Mouse (Mus musculus): ENCODE data around the gene Pltp. TPM values are rescaled to one million over a fixed set of nuclear protein-coding genes. Genes with fewer than 3 reads are reported as not detected.
A peak's percentile ranks its signal among the peaks of the same experiment; 100 is the strongest.
"Not testable (repeated sequence)": the region's sequence is repeated elsewhere in the genome, so short reads cannot be mapped to it uniquely, and the experiment has no call there.

The Pltp gene
- polyA plus RNA-seq, 1 experiment from 2014 or later: 78.1 TPM

GRCm38 (mm10) chr2:164857842-164858553, 487 bp upstream of the Pltp start:
- Histone ChIP-seq H3K9me3 (no peaks in the 10 kb centered on the region), H3K27me3 (ENCODE audit: insufficient read depth, poor library complexity, severe bottlenecking) (peaks cover 59% of the 10 kb centered on the region), H3K4me1 (replicated peaks) (peaks cover 62% of the 10 kb centered on the region), H3K27ac (peak overlapping the region; percentile 85), H3K4me3 (peak overlapping the region; percentile 66), H3K36me3 (no peaks in the 10 kb centered on the region)
- no peak for DNase-seq (ENCODE audit: low spot score)
- 2% methylated on average over 19 of the region's 19 CpGs for WGBS

GRCm38 (mm10) chr2:164856309-164857100, 1.0 kb downstream of the Pltp start:
- Histone ChIP-seq H3K36me3 (peaks cover 14% of the 10 kb centered on the region), H3K4me3 (peak overlapping the region; percentile 66), H3K27ac (peak overlapping the region; percentile 85), H3K27me3 (ENCODE audit: insufficient read depth, poor library complexity, severe bottlenecking) (peaks cover 59% of the 10 kb centered on the region), H3K9me3 (no peaks in the 10 kb centered on the region), H3K4me1 (replicated peaks) (peaks cover 53% of the 10 kb centered on the region)
- WGBS: under 1% methylated on average over 42 of the region's 42 CpGs
- peak; percentile 44 for DNase-seq (ENCODE audit: low spot score)

- not testable (repeated sequence) for H3K9me3 ChIP-seq; DNase-seq (ENCODE audit: low spot score); H3K27ac ChIP-seq
- H3K27me3 ChIP-seq (ENCODE audit: insufficient read depth, poor library complexity, severe bottlenecking): peaks cover 59% of the 10 kb centered on the region
- 0 out of 2 replicates have a peak overlapping the region, but pooled peaks have one; percentile 66 for H3K4me3 ChIP-seq
- H3K4me1 ChIP-seq (replicated peaks): peaks cover 52% of the 10 kb centered on the region
- peaks cover 23% of the 10 kb centered on the region for H3K36me3 ChIP-seq
- 79% methylated on average over 5 of the region's 5 CpGs for WGBS
Measured at GRCm38 (mm10) chr2:164855572-164855971, 1.9 kb downstream of the Pltp start.

- Histone ChIP-seq H3K27me3 (ENCODE audit: insufficient read depth, poor library complexity, severe bottlenecking) (peaks cover 13% of the 10 kb centered on the region; the same call in 1 of the 2 replicates), H3K36me3 (peaks cover 47% of the 10 kb centered on the region), H3K9me3 (no peaks in the 10 kb centered on the region), H3K4me1 (replicated peaks) (peaks cover 6% of the 10 kb centered on the region), H3K4me3 (no peak overlapping the region), H3K27ac (no peak overlapping the region)
- DNase-seq (ENCODE audit: low spot score): no peak
- WGBS: 91% methylated on average over 8 of the region's 8 CpGs
Measured at GRCm38 (mm10) chr2:164850061-164850460, 7.5 kb downstream of the Pltp start.

GRCm38 (mm10) chr2:164845782-164846181, 11.7 kb downstream of the Pltp start:
- Histone ChIP-seq H3K4me1 (replicated peaks) (no peaks in the 10 kb centered on the region), H3K27ac (no peak overlapping the region), H3K36me3 (peaks cover 58% of the 10 kb centered on the region), H3K9me3 (no peaks in the 10 kb centered on the region), H3K27me3 (ENCODE audit: insufficient read depth, poor library complexity, severe bottlenecking) (no peaks in the 10 kb centered on the region), H3K4me3 (no peak overlapping the region)
- no peak for DNase-seq (ENCODE audit: low spot score)
- 54% methylated on average over 3 of the region's 3 CpGs for WGBS

GRCm38 (mm10) chr2:164835164-164835563, 22.3 kb downstream of the Pltp start:
- H3K27me3 ChIP-seq (ENCODE audit: insufficient read depth, poor library complexity, severe bottlenecking): no peaks in the 10 kb centered on the region
- H3K27ac ChIP-seq: no peak overlapping the region
- WGBS: 93% methylated on average over 4 of the region's 4 CpGs
- no peaks in the 10 kb centered on the region for H3K9me3 ChIP-seq
- peak overlapping the region; percentile 81; the same call in 1 of the 2 replicates for H3K4me3 ChIP-seq
- DNase-seq (ENCODE audit: low spot score): no peak
- H3K36me3 ChIP-seq: peaks cover 48% of the 10 kb centered on the region
- H3K4me1 ChIP-seq (replicated peaks): peaks cover 31% of the 10 kb centered on the region

- Histone ChIP-seq H3K27me3 (ENCODE audit: insufficient read depth, poor library complexity, severe bottlenecking) (no peaks in the 10 kb centered on the region), H3K36me3 (peaks cover 41% of the 10 kb centered on the region), H3K4me1 (replicated peaks) (peaks cover 31% of the 10 kb centered on the region), H3K9me3 (no peaks in the 10 kb centered on the region), H3K4me3 (peak overlapping the region; percentile 81), H3K27ac (peak overlapping the region; percentile 92)
- 49% methylated on average over 8 of the region's 8 CpGs for WGBS
- no peak for DNase-seq (ENCODE audit: low spot score)
Measured at GRCm38 (mm10) chr2:164834531-164834930, 23.0 kb downstream of the Pltp start.

GRCm38 (mm10) chr2:164833314-164833959, 24.1 kb downstream of the Pltp start, which contains the start of gene Neurl2:
Gene Neurl2 (minus strand): TSS chr2:164833456.
- Histone ChIP-seq H3K4me3 (peak within 1 kb of the TSS; percentile 81), H3K36me3 (peaks cover 38% of the 10 kb centered on the region), H3K9me3 (no peaks in the 10 kb centered on the region), H3K27me3 (ENCODE audit: insufficient read depth, poor library complexity, severe bottlenecking) (no peaks in the 10 kb centered on the region), H3K4me1 (replicated peaks) (peaks cover 31% of the 10 kb centered on the region), H3K27ac (peak within 1 kb of the TSS; percentile 92)
- WGBS: under 1% methylated on average over 31 of the region's 31 CpGs
- peak; percentile 92 for DNase-seq (ENCODE audit: low spot score)

GRCm38 (mm10) chr2:164832748-164833301, 24.7 kb downstream of the Pltp start, which contains the start of gene Ctsa:
Gene Ctsa (plus strand): TSS chr2:164832873.
- Histone ChIP-seq H3K27me3 (ENCODE audit: insufficient read depth, poor library complexity, severe bottlenecking) (no peaks in the 10 kb centered on the region), H3K36me3 (peaks cover 38% of the 10 kb centered on the region), H3K4me3 (peak within 1 kb of the TSS; percentile 81), H3K4me1 (replicated peaks) (peaks cover 31% of the 10 kb centered on the region), H3K27ac (peak within 1 kb of the TSS; percentile 92), H3K9me3 (no peaks in the 10 kb centered on the region)
- 1% methylated on average over 35 of the region's 35 CpGs for WGBS
- DNase-seq (ENCODE audit: low spot score): peak; percentile 69

- DNase-seq (ENCODE audit: low spot score): no peak
- Histone ChIP-seq H3K4me1 (replicated peaks) (peaks cover 31% of the 10 kb centered on the region), H3K27ac (peak overlapping the region; percentile 92), H3K36me3 (peaks cover 38% of the 10 kb centered on the region), H3K27me3 (ENCODE audit: insufficient read depth, poor library complexity, severe bottlenecking) (no peaks in the 10 kb centered on the region), H3K9me3 (no peaks in the 10 kb centered on the region), H3K4me3 (peak overlapping the region; percentile 81)
- WGBS: 66% methylated on average over 16 of the region's 16 CpGs
Measured at GRCm38 (mm10) chr2:164832032-164832747, 25.3 kb downstream of the Pltp start.

- Histone ChIP-seq H3K36me3 (peaks cover 39% of the 10 kb centered on the region), H3K27ac (no peak overlapping the region), H3K4me1 (replicated peaks) (peaks cover 31% of the 10 kb centered on the region), H3K27me3 (ENCODE audit: insufficient read depth, poor library complexity, severe bottlenecking) (no peaks in the 10 kb centered on the region), H3K4me3 (no peak overlapping the region), H3K9me3 (no peaks in the 10 kb centered on the region)
- 88% methylated on average over 10 of the region's 10 CpGs for WGBS
- no peak for DNase-seq (ENCODE audit: low spot score)
Measured at GRCm38 (mm10) chr2:164831029-164831428, 26.5 kb downstream of the Pltp start.

- Histone ChIP-seq H3K4me3 (no peak overlapping the region), H3K36me3 (peaks cover 48% of the 10 kb centered on the region), H3K27me3 (ENCODE audit: insufficient read depth, poor library complexity, severe bottlenecking) (no peaks in the 10 kb centered on the region), H3K9me3 (no peaks in the 10 kb centered on the region), H3K4me1 (replicated peaks) (peaks cover 18% of the 10 kb centered on the region), H3K27ac (no peak overlapping the region)
- WGBS: 89% methylated on average over 1 of the region's 1 CpGs
- no peak for DNase-seq (ENCODE audit: low spot score)
Measured at GRCm38 (mm10) chr2:164829090-164829489, 28.4 kb downstream of the Pltp start.
